8 mouse cellular contexts compared by ENCODE assay signal in genomic region chr2:35978941-35979643, GRCm38 (mm10). TPM values are rescaled to one million over a fixed set of nuclear protein-coding genes. Genes with fewer than 3 reads are reported as not detected.
DNase-seq lines count a peak whose midpoint lies in the region; ATAC-seq and TF ChIP-seq lines count a peak whose summit lies in the region.

No protein-coding gene starts in this region.

- 0% methylated on average over 3 of the region's 76 CpGs for WGBS in embryonic facial prominence, embryonic 14.5 days
- WGBS in heart, embryonic 11.5 days (ENCODE audit: insufficient replicate concordance) = under 1% methylated on average over 63 of the region's 76 CpGs
- WGBS in kidney, embryonic 14.5 days = under 1% methylated on average over 70 of the region's 76 CpGs
- WGBS in neural tube, embryonic 13.5 days = under 1% methylated on average over 70 of the region's 76 CpGs

- peak overlapping the region; percentile 97 for H3K4me2 ChIP-seq in embryonic facial prominence, embryonic 14.5 days (ENCODE audit: low read depth, low read length)
- H3K4me2 ChIP-seq in heart, embryonic 11.5 days = peak overlapping the region; percentile 98
- H3K4me2 ChIP-seq in kidney, embryonic 14.5 days (replicated peaks; ENCODE audit: low read depth, low read length) = peak overlapping the region; percentile 87
- peak overlapping the region; percentile 98 for H3K4me2 ChIP-seq in neural tube, embryonic 13.5 days

- ATAC-seq in G1E (ENCODE audit: extremely low read depth, insufficient number of reproducible peaks, low FRiP score, poor library complexity, severe bottlenecking) = no peak
- ATAC-seq in embryonic facial prominence, embryonic 14.5 days (ENCODE audit: low read depth) = peak; percentile 72
- ATAC-seq in heart, embryonic 11.5 days (replicated peaks; ENCODE audit: insufficient number of reproducible peaks, low FRiP score, low TSS enrichment) = peak; percentile 36
- ATAC-seq in kidney, embryonic 14.5 days (ENCODE audit: low FRiP score, low TSS enrichment) = peak; percentile 82
- ATAC-seq in neural tube, embryonic 13.5 days (ENCODE audit: low read depth) = peak; percentile 65

- H3K36me3 ChIP-seq in G1E (replicated peaks) = peaks cover 28% of the 10 kb centered on the region
- H3K36me3 ChIP-seq in embryonic facial prominence, embryonic 14.5 days (ENCODE audit: control insufficient read depth, insufficient read depth, low read length) = 0 out of 2 replicates have a peak, but pooled peaks cover 5% of the 10 kb centered on the region
- H3K36me3 ChIP-seq in heart, embryonic 11.5 days (ENCODE audit: control insufficient read depth, insufficient read depth, low read length) = no peaks in the 10 kb centered on the region
- no peaks in the 10 kb centered on the region for H3K36me3 ChIP-seq in kidney, embryonic 14.5 days (ENCODE audit: control insufficient read depth, insufficient read depth, low read length)
- H3K36me3 ChIP-seq in neural tube, embryonic 13.5 days = no peaks in the 10 kb centered on the region

- H3K4me1 ChIP-seq in G1E (ENCODE audit: insufficient read depth, low read depth, low read length) = peaks cover 37% of the 10 kb centered on the region
- peaks cover 5% of the 10 kb centered on the region; the same call in 1 of the 2 replicates for H3K4me1 ChIP-seq in embryonic facial prominence, embryonic 14.5 days (ENCODE audit: control insufficient read depth, insufficient read depth, low read length)
- peaks cover 13% of the 10 kb centered on the region for H3K4me1 ChIP-seq in heart, embryonic 11.5 days (ENCODE audit: control insufficient read depth, insufficient read depth, low read length)
- H3K4me1 ChIP-seq in kidney, embryonic 14.5 days (ENCODE audit: control insufficient read depth, insufficient read depth, low read length) = no peaks in the 10 kb centered on the region
- peaks cover 31% of the 10 kb centered on the region for H3K4me1 ChIP-seq in neural tube, embryonic 13.5 days (replicated peaks)

- H3K9me3 ChIP-seq in G1E (replicated peaks) = no peaks in the 10 kb centered on the region
- no peaks in the 10 kb centered on the region for H3K9me3 ChIP-seq in embryonic facial prominence, embryonic 14.5 days (ENCODE audit: control insufficient read depth, low read length)
- no peaks in the 10 kb centered on the region for H3K9me3 ChIP-seq in heart, embryonic 11.5 days (replicated peaks; ENCODE audit: control insufficient read depth, low read length)
- H3K9me3 ChIP-seq in kidney, embryonic 14.5 days (ENCODE audit: control insufficient read depth, low read length) = no peaks in the 10 kb centered on the region
- H3K9me3 ChIP-seq in neural tube, embryonic 13.5 days = no peaks in the 10 kb centered on the region

- peak overlapping the region; percentile 86 for H3K9ac ChIP-seq in embryonic facial prominence, embryonic 14.5 days (ENCODE audit: low read depth, low read length)
- peak overlapping the region; percentile 78 for H3K9ac ChIP-seq in heart, embryonic 11.5 days (ENCODE audit: low read depth, low read length)
- peak overlapping the region; percentile 88 for H3K9ac ChIP-seq in kidney, embryonic 14.5 days (ENCODE audit: low read depth, low read length)
- peak overlapping the region; percentile 93 for H3K9ac ChIP-seq in neural tube, embryonic 13.5 days

- H3K27ac ChIP-seq in embryonic facial prominence, embryonic 14.5 days (replicated peaks; ENCODE audit: low read depth, low read length) = peak overlapping the region; percentile 68
- peak overlapping the region; percentile 46; the same call in 1 of the 2 replicates for H3K27ac ChIP-seq in heart, embryonic 11.5 days (ENCODE audit: low read depth, low read length)
- peak overlapping the region; percentile 30; the same call in 1 of the 2 replicates for H3K27ac ChIP-seq in kidney, embryonic 14.5 days (ENCODE audit: low read depth, low read length)
- H3K27ac ChIP-seq in neural tube, embryonic 13.5 days (replicated peaks) = peak overlapping the region; percentile 91

- no peak for TF ChIP-seq CTCF in G1E (IDR thresholded peaks at IDR 0.05; ENCODE audit: low read depth, low read length)

- peak overlapping the region; percentile 89 for H3K4me3 ChIP-seq in G1E (ENCODE audit: low read depth, low read length)
- peak overlapping the region; percentile 89 for H3K4me3 ChIP-seq in embryonic facial prominence, embryonic 14.5 days (ENCODE audit: low read depth, low read length)
- H3K4me3 ChIP-seq in heart, embryonic 11.5 days (ENCODE audit: low read depth, low read length) = peak overlapping the region; percentile 69
- H3K4me3 ChIP-seq in kidney, embryonic 14.5 days (ENCODE audit: low read length) = peak overlapping the region; percentile 83
- H3K4me3 ChIP-seq in neural tube, embryonic 13.5 days = peak overlapping the region; percentile 89

- H3K27me3 ChIP-seq in G1E (ENCODE audit: insufficient read depth, low read length) = peaks cover 6% of the 10 kb centered on the region; the same call in 1 of the 2 replicates
- H3K27me3 ChIP-seq in embryonic facial prominence, embryonic 14.5 days (replicated peaks; ENCODE audit: control insufficient read depth, insufficient read depth, low read length) = no peaks in the 10 kb centered on the region
- no peaks in the 10 kb centered on the region for H3K27me3 ChIP-seq in heart, embryonic 11.5 days (ENCODE audit: control insufficient read depth, insufficient read depth, low read length)
- H3K27me3 ChIP-seq in kidney, embryonic 14.5 days (ENCODE audit: control insufficient read depth, insufficient read depth, low read length) = no peaks in the 10 kb centered on the region
- H3K27me3 ChIP-seq in neural tube, embryonic 13.5 days = no peaks in the 10 kb centered on the region

- peak; percentile 39 for DNase-seq in G1E (ENCODE audit: low spot score)
- DNase-seq in adrenal gland, postnatal 14 days = peak; percentile 73
- peak; percentile 24 for DNase-seq in embryonic facial prominence, embryonic 14.5 days (ENCODE audit: low spot score)
- peak; percentile 31 to 42 for DNase-seq in lung, adult 18-20 months
- peak; percentile 46 for DNase-seq in urinary bladder, postnatal 14 days (ENCODE audit: low spot score)

RNA-seq across cellular contexts. Expression of gene Ttll11, which starts 0.6 kb away (rescaled TPM):
- not detected in 2 replicates for total RNA-seq in G1E (2014; fragmentation: Nextera tagmentation)
- 0.33 and 0.46 TPM in 2 replicates for total RNA-seq in G1E (2017)
- 0.87 and 1.1 TPM in 2 replicates for polyA plus RNA-seq in G1E (2012)
- 2.6 and 2.7 TPM in 2 replicates for total RNA-seq in adrenal gland, postnatal 14 days (2021)
- 1.8 and 2.0 TPM in 2 replicates for polyA plus RNA-seq in embryonic facial prominence, embryonic 14.5 days (2014; fragmentation: Nextera tagmentation; extraction: Ambion mirVana)
- 0.34 and 0.79 TPM in 2 replicates for polyA plus RNA-seq in heart, embryonic 11.5 days (2014; fragmentation: Nextera tagmentation; extraction: Ambion mirVana)
- 0.58 and 1.0 TPM in 2 replicates for polyA plus RNA-seq in kidney, embryonic 14.5 days (2014; fragmentation: Nextera tagmentation; extraction: Ambion mirVana)
- 5.1 and 5.2 TPM in 2 replicates for polyA plus RNA-seq in neural tube, embryonic 13.5 days (2015; fragmentation: Nextera tagmentation; extraction: Ambion mirVana)

Comparison
In these comparisons a context has a peak if more than half of its experiments do, and no peak if none do; other contexts are left out.
1. H3K27ac ChIP-seq: peak in every context shown above with its lines; median percentile 91 in neural tube, embryonic 13.5 days; 68 in embryonic facial prominence, embryonic 14.5 days; 46 in heart, embryonic 11.5 days; 30 in kidney, embryonic 14.5 days.